Mouse (Mus musculus): Measurements from ENCODE around the gene Crtc1. TPM values are rescaled to one million over a fixed set of nuclear protein-coding genes. Genes with fewer than 3 reads are reported as not detected.

Crtc1 gene
- total RNA-seq, 4 experiments from 2014 or later = 7.5 to 9.8 (median 7.6) TPM

DNA sequence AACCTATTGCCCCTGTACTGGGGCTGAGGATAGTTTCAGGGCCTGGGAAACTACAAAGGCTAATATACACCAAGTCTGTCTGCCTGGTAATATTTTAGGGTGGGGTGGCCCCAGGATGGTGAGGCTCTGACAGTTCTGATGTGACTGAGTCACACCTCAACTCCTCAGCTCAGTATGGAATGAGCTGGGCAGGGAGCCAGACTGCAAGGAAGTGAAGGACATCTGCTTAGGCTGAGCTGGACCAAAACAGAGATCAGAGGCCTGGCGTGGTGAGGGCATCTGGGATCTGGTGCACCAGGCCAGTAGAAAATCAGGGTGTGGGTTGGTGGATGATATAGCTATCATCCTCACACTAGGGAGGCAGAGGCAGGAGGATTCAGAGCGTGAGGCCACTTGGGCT lies 49.7 kb downstream of the Crtc1 start:
- DNase-seq (ENCODE audit: low spot score) = no peak

DNA sequence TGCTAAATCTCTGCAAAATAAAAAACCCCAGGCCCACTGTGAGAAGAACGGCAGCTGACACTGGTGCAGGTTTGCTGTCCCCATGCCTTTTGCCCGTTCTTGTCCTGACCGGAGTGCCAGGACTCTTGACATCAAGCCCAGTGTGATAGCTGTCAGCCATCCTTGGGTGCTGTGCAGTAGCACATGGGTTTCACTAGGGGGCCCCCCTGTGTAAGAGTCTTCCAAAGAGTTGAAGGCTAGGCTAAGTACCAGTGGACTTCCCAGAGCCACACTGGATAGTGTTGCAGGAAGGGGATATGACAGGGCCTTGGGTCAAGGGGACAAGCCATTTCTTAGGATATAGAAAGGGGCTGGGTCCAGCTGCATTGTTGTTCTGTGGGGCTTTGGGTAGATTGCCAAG lies 56.1 kb downstream of the Crtc1 start:
- peak; percentile 74 for DNase-seq (ENCODE audit: low spot score)

GRCm38 (mm10) chr8:70380069-70380468 lies 59.3 kb downstream of the Crtc1 start:
- no peak for DNase-seq (ENCODE audit: low spot score)

DNA sequence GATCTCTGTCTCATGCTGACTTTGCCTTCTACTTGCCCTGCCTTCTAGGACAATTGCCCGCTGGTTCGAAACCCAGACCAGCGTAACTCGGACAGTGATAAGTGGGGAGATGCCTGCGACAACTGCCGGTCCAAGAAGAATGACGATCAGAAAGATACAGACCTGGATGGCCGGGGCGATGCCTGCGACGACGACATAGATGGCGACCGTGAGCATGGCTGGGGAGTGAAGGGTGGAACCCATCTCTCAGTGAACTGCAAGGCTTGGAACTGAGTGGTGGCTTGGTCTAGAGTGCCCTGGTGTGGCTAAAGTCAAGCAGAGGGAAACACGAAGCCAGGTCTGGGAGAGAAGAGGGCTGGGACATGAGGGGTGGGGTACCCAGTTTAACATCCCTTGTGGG lies 62.3 kb downstream of the Crtc1 start:
- DNase-seq (ENCODE audit: low spot score) = no peak

GRCm38 (mm10) chr8:70376275-70376741 lies 63.1 kb downstream of the Crtc1 start:
- DNase-seq (ENCODE audit: low spot score) = no peak

GRCm38 (mm10) chr8:70375212-70375859 lies 64.0 kb downstream of the Crtc1 start:
- no peak for DNase-seq (ENCODE audit: low spot score)

DNA sequence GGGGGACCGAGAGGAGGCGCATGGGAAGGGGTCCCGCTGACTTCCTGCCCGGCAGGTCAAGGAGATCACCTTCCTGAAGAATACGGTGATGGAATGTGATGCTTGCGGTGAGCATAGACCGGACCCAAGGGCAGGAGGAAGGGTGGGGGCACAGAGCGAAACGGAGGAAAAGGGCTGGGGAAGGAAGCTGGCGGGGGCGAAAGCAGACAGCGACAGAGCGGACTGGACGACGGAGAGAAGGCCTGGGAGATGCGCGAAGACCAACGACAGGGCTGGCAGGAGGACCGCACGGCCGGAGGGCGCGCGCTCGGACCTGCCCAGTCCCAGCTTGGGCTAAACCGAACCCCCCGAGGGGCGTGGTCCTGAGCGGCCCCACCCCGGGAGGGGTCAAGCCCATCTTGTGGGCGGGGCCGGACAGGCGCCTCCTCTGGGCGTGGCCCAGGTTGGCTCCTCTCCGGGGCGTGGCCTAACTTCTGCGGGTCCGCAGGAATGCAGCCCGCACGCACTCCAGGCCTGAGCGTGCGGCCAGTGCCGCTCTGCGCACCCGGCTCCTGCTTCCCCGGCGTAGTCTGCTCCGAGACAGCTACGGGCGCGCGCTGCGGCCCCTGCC lies 65.0 kb downstream of the Crtc1 start:
- DNase-seq (ENCODE audit: low spot score) = peak; percentile 43

DNA sequence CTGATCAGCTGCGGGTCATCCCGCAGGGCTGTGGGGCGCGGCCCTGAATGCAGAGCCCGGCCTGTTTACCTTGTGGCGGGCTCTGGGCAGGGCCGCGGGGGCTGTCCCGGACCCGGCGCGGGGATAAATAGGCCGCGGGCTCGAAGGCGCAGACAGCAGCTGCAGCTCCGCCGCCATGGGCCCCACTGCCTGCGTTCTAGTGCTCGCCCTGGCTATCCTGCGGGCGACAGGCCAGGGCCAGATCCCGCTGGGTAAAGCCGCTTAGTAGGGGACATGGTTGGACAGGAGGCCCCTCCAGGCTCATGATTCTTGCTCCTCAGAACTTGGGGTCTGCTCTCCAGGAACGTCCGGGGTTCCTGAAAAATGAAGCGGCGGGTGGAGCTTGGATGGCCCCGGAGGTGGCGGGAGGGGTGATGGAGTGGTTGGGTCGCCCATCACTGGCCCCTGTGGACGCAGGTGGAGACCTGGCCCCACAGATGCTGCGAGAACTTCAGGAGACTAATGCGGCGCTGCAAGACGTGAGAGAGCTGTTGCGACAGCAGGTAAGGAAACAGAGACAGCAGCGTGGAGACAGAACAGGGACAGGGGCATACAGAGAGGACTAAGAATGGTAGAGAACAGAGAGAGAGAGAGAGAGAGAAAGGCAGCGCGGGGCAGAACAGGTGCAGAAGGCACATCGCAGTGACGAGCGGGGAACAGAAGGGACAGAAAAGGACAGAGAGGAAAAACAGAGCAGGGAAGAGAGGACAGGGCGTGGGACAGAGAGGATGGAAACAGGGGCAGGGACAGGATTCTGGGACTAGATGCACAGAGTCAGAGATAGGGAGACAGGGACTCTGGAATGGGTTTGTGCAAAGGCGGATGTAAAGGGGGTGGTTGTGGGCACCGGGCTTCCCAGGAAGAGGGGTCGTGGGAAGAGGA lies 65.7 kb downstream of the Crtc1 start, which contains the start of gene Comp:
Comp (plus strand) TSS at position 162 of the 921 bp plus-strand sequence.
- DNase-seq (ENCODE audit: low spot score) = no peak

- no peak for DNase-seq (ENCODE audit: low spot score)
Observed at GRCm38 (mm10) chr8:70371951-70372350, 67.4 kb downstream of the Crtc1 start.

GRCm38 (mm10) chr8:70370476-70370875 lies 68.9 kb downstream of the Crtc1 start:
- no peak for DNase-seq (ENCODE audit: low spot score)

- no peak for DNase-seq (ENCODE audit: low spot score)
Observed at GRCm38 (mm10) chr8:70366588-70366987, 72.8 kb downstream of the Crtc1 start.

DNA sequence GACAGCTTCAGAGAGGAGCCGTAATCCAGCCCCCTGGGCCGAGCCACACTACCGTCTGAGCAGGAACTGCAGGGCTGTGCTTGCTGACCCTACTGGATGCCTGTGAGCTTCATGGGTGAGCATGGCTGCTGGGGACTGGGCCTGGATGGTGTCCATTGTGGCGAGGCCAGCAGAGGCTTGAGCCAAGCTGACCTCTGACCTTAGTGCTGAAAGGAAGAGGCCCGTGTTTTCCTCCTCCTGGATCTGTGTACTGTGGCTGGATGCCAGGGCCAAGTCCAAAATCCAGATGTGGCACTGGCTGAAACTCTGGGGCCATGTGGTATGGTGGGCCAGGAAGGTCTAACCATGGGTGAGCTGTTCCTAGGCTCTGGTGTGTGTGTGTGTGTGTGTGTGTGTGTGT lies 75.3 kb downstream of the Crtc1 start:
- no peak for DNase-seq (ENCODE audit: low spot score)

DNA sequence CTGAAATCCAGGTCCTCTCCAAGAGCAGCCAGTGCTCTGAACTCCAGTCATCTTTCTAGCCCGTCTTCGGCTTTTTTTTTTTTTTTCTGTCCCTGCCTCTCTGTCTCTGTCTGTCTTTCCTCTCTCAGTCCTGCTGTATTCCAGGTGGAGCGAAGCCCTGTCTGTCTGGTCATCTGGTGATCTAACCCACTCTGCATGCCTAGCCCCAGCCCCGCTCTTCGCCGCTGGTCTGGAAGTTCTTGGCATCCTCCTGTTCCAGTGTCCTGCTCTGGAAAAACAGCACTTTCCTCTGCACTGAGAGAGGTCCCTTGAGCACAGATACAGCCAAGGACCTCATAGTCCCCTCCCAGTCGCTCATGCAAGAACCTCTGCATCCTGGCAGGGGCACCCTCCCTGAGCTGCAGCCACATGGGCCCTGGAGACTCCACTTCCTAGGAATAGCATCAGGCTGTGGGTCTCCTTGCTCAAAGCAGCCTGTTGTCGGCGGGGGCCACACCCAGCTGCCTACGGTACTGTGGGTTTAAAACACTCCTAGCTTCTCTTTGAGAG lies 77.8 kb downstream of the Crtc1 start:
- no peak for DNase-seq (ENCODE audit: low spot score)

- DNase-seq (ENCODE audit: low spot score) = no peak
Observed at GRCm38 (mm10) chr8:70360769-70361168, 78.6 kb downstream of the Crtc1 start.

- no peak for DNase-seq (ENCODE audit: low spot score)
Observed at GRCm38 (mm10) chr8:70359411-70359810, 80.0 kb downstream of the Crtc1 start.

GRCm38 (mm10) chr8:70356111-70356510 lies 83.3 kb downstream of the Crtc1 start:
- no peak for DNase-seq (ENCODE audit: low spot score)

- DNase-seq (ENCODE audit: low spot score) = no peak
Observed at GRCm38 (mm10) chr8:70354004-70354403, 85.4 kb downstream of the Crtc1 start.

DNA sequence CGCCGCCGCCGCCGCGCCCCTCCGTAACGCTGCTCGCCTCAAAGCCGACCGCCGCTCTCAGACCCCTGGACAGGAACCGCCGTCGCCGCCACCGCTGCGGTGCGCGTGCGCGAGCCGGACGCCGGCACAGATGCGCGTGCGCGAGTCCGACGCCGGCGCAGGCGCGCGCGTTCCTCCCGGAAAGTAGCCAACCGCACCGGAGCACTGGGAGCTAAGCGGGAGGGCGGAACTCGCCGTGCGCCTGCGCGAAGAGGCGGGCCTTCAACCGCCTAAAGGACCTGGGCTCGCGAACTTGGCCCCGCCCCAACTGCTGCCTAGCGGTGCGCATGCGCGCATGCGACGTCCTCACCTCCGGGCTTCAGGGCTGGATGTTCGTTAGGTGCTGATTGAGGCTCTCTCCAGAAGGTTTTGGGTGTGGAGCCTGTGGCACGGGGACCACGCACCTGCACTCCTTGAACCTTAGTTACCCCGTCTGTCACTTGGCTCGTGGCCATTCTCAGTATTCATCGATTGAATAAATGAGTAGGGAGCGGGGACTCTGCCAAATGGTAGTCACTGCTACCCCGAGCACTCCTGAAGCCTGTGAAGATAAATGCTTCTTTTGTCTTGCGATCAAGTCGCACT lies 86.1 kb downstream of the Crtc1 start, which contains the start of gene Upf1:
Upf1 (minus strand) TSS at position 85 of the 624 bp plus-strand sequence.
- DNase-seq (ENCODE audit: low spot score) = peak; percentile 98

- DNase-seq (ENCODE audit: low spot score) = no peak
Observed at GRCm38 (mm10) chr8:70352657-70353151, 86.7 kb downstream of the Crtc1 start.

DNA sequence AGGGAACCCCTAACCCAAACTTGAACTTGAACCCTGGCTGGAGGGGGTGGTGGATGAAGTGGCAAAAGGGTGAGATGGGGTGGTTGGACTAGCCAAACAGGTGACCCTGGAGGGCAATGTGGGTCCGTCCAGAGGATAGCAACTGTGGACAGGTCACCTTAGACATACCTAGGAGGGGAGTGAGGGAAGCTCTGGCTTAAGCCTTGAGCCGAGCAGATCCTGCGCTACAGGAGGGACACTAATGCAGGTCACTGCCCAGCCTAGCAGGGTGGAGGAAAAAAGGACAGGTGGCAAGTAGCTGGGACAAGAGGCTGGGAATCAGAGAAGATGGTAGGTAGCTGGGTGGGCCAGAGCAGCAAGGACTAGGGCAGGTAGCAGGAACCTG lies 87.4 kb downstream of the Crtc1 start:
- no peak for DNase-seq (ENCODE audit: low spot score)
